Mouse (Mus musculus): ENCODE results near the gene Eps8l3. TPM values are rescaled to one million over a fixed set of nuclear protein-coding genes. Genes with fewer than 3 reads are reported as not detected.
"Not testable (repeated sequence)": the region's sequence is repeated elsewhere in the genome, so short reads cannot be mapped to it uniquely, and the experiment has no call there.

The Eps8l3 gene
- polyA plus RNA-seq, 1 experiment from 2014 or later = not detected

DNA sequence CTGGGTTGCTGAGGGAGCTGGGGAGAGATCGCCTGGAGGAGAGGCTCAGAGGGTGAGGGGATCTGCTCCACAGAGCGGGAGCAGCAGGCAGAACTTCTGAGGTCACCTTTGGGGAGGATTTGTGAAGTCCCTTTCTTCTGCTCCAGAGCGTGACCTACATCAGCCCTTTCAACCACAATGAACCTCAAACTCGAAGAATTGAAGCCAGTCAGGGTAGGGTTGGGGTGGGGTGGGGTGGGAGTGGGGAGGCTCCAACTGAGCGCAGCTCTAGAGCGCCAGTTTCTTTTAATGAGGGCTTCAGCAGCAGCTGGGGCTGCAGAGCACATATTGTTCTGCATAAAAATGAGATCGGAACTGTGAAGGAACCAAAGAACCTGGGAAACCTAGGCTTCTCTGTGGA is 7.9 kb upstream of the Eps8l3 start:
- Histone ChIP-seq H3K36me3 (ENCODE audit: control insufficient read depth, insufficient read depth, low read length) (no peaks in the 10 kb centered on the region), H3K27me3 (replicated peaks; ENCODE audit: control insufficient read depth, insufficient read depth, low read length) (no peaks in the 10 kb centered on the region), H3K4me1 (ENCODE audit: control insufficient read depth, insufficient read depth, low read length) (0 out of 2 replicates have a peak, but pooled peaks cover 3% of the 10 kb centered on the region), H3K27ac (replicated peaks; ENCODE audit: low read depth, low read length) (no peak overlapping the region), H3K9me3 (ENCODE audit: control insufficient read depth, low read length) (no peaks in the 10 kb centered on the region), H3K4me3 (ENCODE audit: low read depth, low read length) (no peak overlapping the region), H3K4me2 (ENCODE audit: low read depth, low read length) (no peak overlapping the region), H3K9ac (ENCODE audit: low read depth, low read length) (0 out of 2 replicates have a peak overlapping the region, but pooled peaks have one; percentile 40)
- ATAC-seq (ENCODE audit: low read depth) = peak; percentile 53; the same call in 1 of the 2 replicates
- WGBS = 15% methylated on average over 7 of the region's 7 CpGs
- DNase-seq (ENCODE audit: low spot score) = peak; percentile 35

DNA sequence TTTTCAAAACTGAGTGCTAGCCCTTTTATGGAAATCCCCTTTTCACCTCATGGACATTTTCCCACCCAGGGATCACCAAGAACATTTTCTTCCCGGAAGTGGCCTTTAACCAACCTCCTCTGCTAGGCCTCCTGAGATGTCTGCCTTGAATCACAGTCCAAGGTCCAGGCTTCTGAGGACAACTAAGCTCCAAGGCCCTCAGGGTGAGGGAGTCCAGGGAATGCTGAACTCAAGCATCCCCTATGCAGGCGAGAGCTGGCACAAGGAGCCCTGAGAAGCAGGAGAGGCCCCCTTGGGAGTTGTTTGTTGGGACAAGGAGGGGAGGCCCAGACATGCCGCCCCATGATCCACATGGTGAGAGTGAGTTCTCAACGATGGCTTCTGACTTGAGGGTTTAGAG is 7.1 kb upstream of the Eps8l3 start:
- no peak overlapping the region for H3K4me3 ChIP-seq (ENCODE audit: low read depth, low read length)
- H3K4me1 ChIP-seq (ENCODE audit: control insufficient read depth, insufficient read depth, low read length) = 0 out of 2 replicates have a peak, but pooled peaks cover 3% of the 10 kb centered on the region
- no peaks in the 10 kb centered on the region for H3K9me3 ChIP-seq (ENCODE audit: control insufficient read depth, low read length)
- WGBS = 63% methylated on average over 4 of the region's 4 CpGs
- H3K27me3 ChIP-seq (replicated peaks; ENCODE audit: control insufficient read depth, insufficient read depth, low read length) = no peaks in the 10 kb centered on the region
- no peak overlapping the region for H3K4me2 ChIP-seq (ENCODE audit: low read depth, low read length)
- no peak overlapping the region for H3K27ac ChIP-seq (replicated peaks; ENCODE audit: low read depth, low read length)
- DNase-seq (ENCODE audit: low spot score) (no peak), ATAC-seq (ENCODE audit: low read depth) (no peak)
- H3K9ac ChIP-seq (ENCODE audit: low read depth, low read length) = no peak overlapping the region
- H3K36me3 ChIP-seq (ENCODE audit: control insufficient read depth, insufficient read depth, low read length) = no peaks in the 10 kb centered on the region

DNA sequence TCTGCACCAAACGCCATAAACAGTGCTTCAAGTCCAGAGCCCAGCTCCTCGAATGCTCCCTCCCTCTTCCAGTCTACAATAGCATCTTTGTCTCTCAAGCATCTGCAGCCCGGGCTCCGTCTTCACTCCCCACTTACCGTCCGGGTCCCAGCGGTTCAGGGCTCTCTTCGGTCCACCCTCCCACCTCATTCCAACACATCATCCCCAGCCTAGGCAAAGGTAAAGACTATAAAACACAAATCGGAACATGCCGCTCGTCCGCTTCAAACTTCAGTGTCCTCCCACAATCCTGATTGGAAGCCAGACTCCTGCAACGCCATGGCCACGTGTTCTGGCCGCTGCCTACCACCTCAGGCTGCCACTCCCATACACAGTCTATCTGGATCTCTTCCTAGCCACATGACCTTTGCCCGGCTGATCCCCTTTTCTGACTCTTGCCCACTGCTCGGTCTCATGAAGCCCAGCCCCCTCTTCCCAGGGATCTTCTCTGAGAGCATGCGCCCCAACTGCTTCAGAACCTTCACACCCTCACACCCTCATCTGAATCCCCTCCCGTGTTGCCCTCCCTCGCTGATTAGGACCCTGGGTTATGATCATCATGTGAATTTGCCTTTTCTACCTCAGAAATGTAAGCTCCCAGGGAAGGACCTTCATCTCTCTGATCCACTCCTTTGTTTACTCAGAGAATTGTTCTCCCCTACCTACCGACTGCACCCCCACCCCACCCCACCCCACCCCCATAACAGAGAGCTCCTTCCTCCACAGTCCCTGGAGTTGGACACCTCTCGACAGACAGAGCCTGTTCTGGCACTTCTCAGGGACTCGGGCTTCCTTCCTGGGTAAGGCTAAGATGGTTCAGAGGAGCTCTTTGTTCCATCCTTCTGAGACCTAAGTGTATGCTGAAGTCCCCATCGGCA is 3.4 kb upstream of the Eps8l3 start:
- Histone ChIP-seq H3K4me2 (ENCODE audit: low read depth, low read length) (no peak overlapping the region; the same call in 1 of the 2 replicates), H3K9me3 (ENCODE audit: control insufficient read depth, low read length) (no peaks in the 10 kb centered on the region), H3K36me3 (ENCODE audit: control insufficient read depth, insufficient read depth, low read length) (no peaks in the 10 kb centered on the region), H3K27me3 (replicated peaks; ENCODE audit: control insufficient read depth, insufficient read depth, low read length) (no peaks in the 10 kb centered on the region), H3K4me1 (ENCODE audit: control insufficient read depth, insufficient read depth, low read length) (0 out of 2 replicates have a peak, but pooled peaks cover 3% of the 10 kb centered on the region), H3K4me3 (ENCODE audit: low read depth, low read length) (no peak overlapping the region), H3K9ac (ENCODE audit: low read depth, low read length) (no peak overlapping the region), H3K27ac (replicated peaks; ENCODE audit: low read depth, low read length) (no peak overlapping the region)
- ATAC-seq (ENCODE audit: low read depth) (no peak), DNase-seq (ENCODE audit: low spot score) (no peak)
- WGBS = 60% methylated on average over 24 of the region's 24 CpGs

- ATAC-seq (ENCODE audit: low read depth) = no peak
- Histone ChIP-seq H3K27me3 (replicated peaks; ENCODE audit: control insufficient read depth, insufficient read depth, low read length) (no peaks in the 10 kb centered on the region), H3K27ac (replicated peaks; ENCODE audit: low read depth, low read length) (no peak overlapping the region), H3K36me3 (ENCODE audit: control insufficient read depth, insufficient read depth, low read length) (no peaks in the 10 kb centered on the region), H3K4me1 (ENCODE audit: control insufficient read depth, insufficient read depth, low read length) (no peaks in the 10 kb centered on the region), H3K9me3 (ENCODE audit: control insufficient read depth, low read length) (no peaks in the 10 kb centered on the region), H3K9ac (ENCODE audit: low read depth, low read length) (no peak overlapping the region), H3K4me2 (ENCODE audit: low read depth, low read length) (no peak overlapping the region), H3K4me3 (ENCODE audit: low read depth, low read length) (no peak overlapping the region)
- WGBS = 72% methylated on average over 6 of the region's 6 CpGs
- DNase-seq (ENCODE audit: low spot score) = no peak
Measured at GRCm38 (mm10) chr3:107875231-107875630, 1.8 kb upstream of the Eps8l3 start.

DNA sequence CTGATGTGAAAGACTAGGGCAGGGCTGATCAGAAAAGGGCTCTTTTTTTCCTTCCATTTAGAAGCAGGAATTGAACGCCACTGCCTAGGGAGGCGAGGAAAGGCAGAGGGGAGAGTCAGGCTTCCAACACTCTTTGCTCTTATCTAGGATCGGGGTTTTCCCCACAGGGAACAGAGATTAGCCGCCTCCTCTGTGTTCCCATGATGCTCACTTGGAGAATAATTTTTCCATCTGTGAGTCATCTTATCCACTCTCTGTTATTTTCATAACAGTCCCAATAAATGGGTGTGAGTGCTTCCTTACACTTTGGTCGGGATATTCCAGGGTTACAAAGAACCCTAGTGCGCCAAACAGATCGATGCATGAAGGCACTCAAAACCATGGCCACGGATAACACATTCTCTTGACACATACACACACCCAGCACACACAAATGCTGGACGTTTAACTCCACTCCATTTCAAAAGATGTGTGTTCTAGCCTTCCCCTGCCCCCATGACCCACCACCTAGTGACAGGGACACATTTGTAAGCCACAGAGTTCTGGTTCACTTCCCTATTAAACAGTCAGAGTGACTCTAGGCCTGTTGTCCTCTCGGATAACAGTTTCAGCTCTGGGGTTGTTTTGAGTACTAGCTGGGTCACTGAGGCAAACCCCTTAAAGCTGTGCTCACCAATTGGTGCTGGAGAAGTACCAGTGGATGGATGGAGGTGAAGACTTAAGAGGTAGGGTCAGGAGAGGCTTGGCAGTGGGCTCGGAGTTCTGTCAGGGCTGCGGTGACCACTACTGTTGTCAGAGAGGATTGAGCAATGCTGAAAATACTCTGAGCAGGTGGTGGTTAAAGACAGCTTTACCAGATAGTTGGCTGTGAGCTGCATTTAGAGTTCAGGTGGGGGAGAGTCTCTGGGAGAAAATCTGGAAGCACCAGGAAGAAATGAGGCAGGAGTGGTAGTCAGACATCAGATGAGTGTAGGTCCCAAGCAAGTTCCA is 1.0 kb downstream of the Eps8l3 start:
- Histone ChIP-seq H3K36me3 (ENCODE audit: control insufficient read depth, insufficient read depth, low read length) (no peaks in the 10 kb centered on the region), H3K9me3 (ENCODE audit: control insufficient read depth, low read length) (no peaks in the 10 kb centered on the region), H3K4me2 (ENCODE audit: low read depth, low read length) (no peak overlapping the region), H3K4me3 (ENCODE audit: low read depth, low read length) (no peak overlapping the region), H3K27ac (replicated peaks; ENCODE audit: low read depth, low read length) (no peak overlapping the region), H3K9ac (ENCODE audit: low read depth, low read length) (no peak overlapping the region), H3K27me3 (replicated peaks; ENCODE audit: control insufficient read depth, insufficient read depth, low read length) (no peaks in the 10 kb centered on the region), H3K4me1 (ENCODE audit: control insufficient read depth, insufficient read depth, low read length) (no peaks in the 10 kb centered on the region)
- DNase-seq (ENCODE audit: low spot score) (no peak), ATAC-seq (ENCODE audit: low read depth) (no peak)
- 79% methylated on average over 12 of the region's 12 CpGs for WGBS

DNA sequence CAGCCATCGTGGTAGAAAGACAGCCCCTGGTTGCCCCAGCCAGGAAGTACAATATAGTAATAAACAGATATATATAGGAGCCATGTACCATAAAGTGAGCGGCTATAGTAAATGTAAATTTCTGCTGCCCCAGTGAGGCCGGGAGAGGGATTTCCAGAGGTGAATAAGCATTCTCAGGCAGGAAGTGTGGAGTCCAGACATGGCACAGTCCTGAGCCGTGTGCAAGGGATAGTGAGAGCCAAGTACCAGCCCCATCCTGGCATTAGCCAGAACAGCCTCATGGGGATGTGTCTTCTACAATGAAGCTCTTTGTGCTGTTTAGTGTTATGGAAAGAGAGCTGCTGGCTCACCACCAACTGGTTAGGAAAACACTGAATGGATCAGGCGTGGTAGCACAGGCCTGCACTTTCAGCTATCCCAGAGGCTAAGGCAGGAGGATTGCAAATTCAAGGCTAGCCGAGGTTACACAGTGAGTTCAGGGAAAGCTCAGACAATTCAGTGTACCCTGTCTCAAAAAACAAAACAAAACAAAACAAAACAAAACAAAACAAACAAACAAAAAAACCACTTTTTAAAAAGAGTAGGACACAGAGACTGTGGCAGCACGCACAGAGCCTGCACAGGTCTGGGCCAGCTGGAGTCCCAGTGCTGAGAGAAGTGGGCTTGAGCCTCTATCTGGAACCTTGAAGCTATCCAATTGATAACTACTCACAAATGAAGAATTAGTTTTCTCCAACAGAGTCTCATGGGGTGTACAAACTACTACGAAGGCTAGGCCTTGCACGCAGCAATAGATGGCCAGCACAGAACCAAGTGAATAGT is 10.9 kb downstream of the Eps8l3 start:
- no peaks in the 10 kb centered on the region for H3K27me3 ChIP-seq (replicated peaks; ENCODE audit: control insufficient read depth, insufficient read depth, low read length)
- WGBS = 79% methylated on average over 9 of the region's 9 CpGs
- H3K9ac ChIP-seq (ENCODE audit: low read depth, low read length) = no peak overlapping the region
- ATAC-seq (ENCODE audit: low read depth) = peak; percentile 89
- peak; percentile 79 for DNase-seq (ENCODE audit: low spot score)
- no peaks in the 10 kb centered on the region for H3K36me3 ChIP-seq (ENCODE audit: control insufficient read depth, insufficient read depth, low read length)
- no peak overlapping the region for H3K4me2 ChIP-seq (ENCODE audit: low read depth, low read length)
- H3K9me3 ChIP-seq (ENCODE audit: control insufficient read depth, low read length) = no peaks in the 10 kb centered on the region
- H3K27ac ChIP-seq (replicated peaks; ENCODE audit: low read depth, low read length) = no peak overlapping the region; the same call in 1 of the 2 replicates
- no peak overlapping the region for H3K4me3 ChIP-seq (ENCODE audit: low read depth, low read length)
- no peaks in the 10 kb centered on the region for H3K4me1 ChIP-seq (ENCODE audit: control insufficient read depth, insufficient read depth, low read length)

GRCm38 (mm10) chr3:107889236-107889635 is 12.2 kb downstream of the Eps8l3 start:
- not testable (repeated sequence) for H3K9me3 ChIP-seq (ENCODE audit: control insufficient read depth, low read length); H3K36me3 ChIP-seq (ENCODE audit: control insufficient read depth, insufficient read depth, low read length); H3K27ac ChIP-seq (replicated peaks; ENCODE audit: low read depth, low read length); H3K4me3 ChIP-seq (ENCODE audit: low read depth, low read length); DNase-seq (ENCODE audit: low spot score); H3K9ac ChIP-seq (ENCODE audit: low read depth, low read length); H3K4me1 ChIP-seq (ENCODE audit: control insufficient read depth, insufficient read depth, low read length); H3K4me2 ChIP-seq (ENCODE audit: low read depth, low read length); ATAC-seq (ENCODE audit: low read depth); H3K27me3 ChIP-seq (replicated peaks; ENCODE audit: control insufficient read depth, insufficient read depth, low read length)
- WGBS = 74% methylated on average over 2 of the region's 2 CpGs

Data from embryonic facial prominence, embryonic 14.5 days (tissue).